Mouse (Mus musculus) brain, embryonic 14.5 days (tissue): ENCODE measurements around the gene Gm12258.
"Not testable (repeated sequence)": the region's sequence is repeated elsewhere in the genome, so short reads cannot be mapped to it uniquely, and the experiment has no call there.

Experiments
- CTCF ChIP-seq: fragments of 200-500 bp; IDR thresholded peaks from 2 replicates; pipeline ENCODE4 v1.5.1; 2012; ENCODE audit warnings: inconsistent platforms, mild to moderate bottlenecking, moderate library complexity, borderline replicate concordance; ENCODE audit not compliant: insufficient read depth, insufficient read length; ENCODE audit errors: extremely low read depth
- POLR2A ChIP-seq: fragments of 200-500 bp; IDR thresholded peaks from 2 replicates; pipeline ENCODE4 v1.6.1; 2012; ENCODE audit warnings: mild to moderate bottlenecking, inconsistent platforms, borderline replicate concordance; ENCODE audit not compliant: poor library complexity, insufficient read depth, insufficient read length, severe bottlenecking; ENCODE audit errors: extremely low read depth

- not testable (repeated sequence) for TF ChIP-seq CTCF, POLR2A
Measured at GRCm38 (mm10) chr11:58832541-58832940, 14.4 kb upstream of the Gm12258 start.
